Mouse (Mus musculus): ENCODE data around the gene Olfr1291-ps1. TPM values are rescaled to one million over a fixed set of nuclear protein-coding genes. Genes with fewer than 3 reads are reported as not detected.

Gene Olfr1291-ps1
- not detected in 2 replicates for polyA plus RNA-seq (2015; fragmentation: Nextera tagmentation; extraction: Ambion mirVana)

GRCm38 (mm10) chr2:111496880-111497279 is at the start of gene Olfr1291-ps1:
Olfr1291-ps1 (plus strand) TSS chr2:111497180.

GRCm38 (mm10) chr2:111448842-111449241 is 48.1 kb upstream of the Olfr1291-ps1 start, which contains the start of gene Olfr1287:
Olfr1287 (plus strand) TSS chr2:111449142.

GRCm38 (mm10) chr2:111473801-111474200 is 23.2 kb upstream of the Olfr1291-ps1 start, which contains the start of gene Olfr1288:
Olfr1288 (plus strand) TSS chr2:111474101.

GRCm38 (mm10) chr2:111480519-111480918 is 16.5 kb upstream of the Olfr1291-ps1 start, which contains the start of gene Olfr1289:
Olfr1289 (plus strand) TSS chr2:111480819.

GRCm38 (mm10) chr2:111493729-111494128 is 3.3 kb upstream of the Olfr1291-ps1 start, which contains the start of gene Olfr1290:
Olfr1290 (minus strand) TSS chr2:111493829.

GRCm38 (mm10) chr2:111524903-111525302 is 27.9 kb downstream of the Olfr1291-ps1 start, which contains the start of gene Olfr1293-ps:
Olfr1293-ps (plus strand) TSS chr2:111525203.

GRCm38 (mm10) chr2:111540191-111540590 is 43.2 kb downstream of the Olfr1291-ps1 start, which contains the start of gene Olfr1294:
Olfr1294 (minus strand) TSS chr2:111540291.

Other genes with a start within 250 kb of the Olfr1291-ps1 start
- not detected in 2 replicates for gene Olfr1276, start 242.7 kb upstream of the Olfr1291-ps1 start, polyA plus RNA-seq (2015; fragmentation: Nextera tagmentation; extraction: Ambion mirVana)
- not detected in 2 replicates for gene Olfr1277, start 223.1 kb upstream of the Olfr1291-ps1 start, polyA plus RNA-seq (2015; fragmentation: Nextera tagmentation; extraction: Ambion mirVana)
- gene Olfr1278, start 207.0 kb upstream of the Olfr1291-ps1 start, polyA plus RNA-seq (2015; fragmentation: Nextera tagmentation; extraction: Ambion mirVana): not detected in 2 replicates
- not detected in 2 replicates for gene Olfr1279, start 196.5 kb upstream of the Olfr1291-ps1 start, polyA plus RNA-seq (2015; fragmentation: Nextera tagmentation; extraction: Ambion mirVana)
- gene Olfr1280, start 183.2 kb upstream of the Olfr1291-ps1 start, polyA plus RNA-seq (2015; fragmentation: Nextera tagmentation; extraction: Ambion mirVana): not detected in 2 replicates
- gene Olfr1281, start 170.7 kb upstream of the Olfr1291-ps1 start, polyA plus RNA-seq (2015; fragmentation: Nextera tagmentation; extraction: Ambion mirVana): not detected in 2 replicates
- gene Olfr1282, start 161.1 kb upstream of the Olfr1291-ps1 start, polyA plus RNA-seq (2015; fragmentation: Nextera tagmentation; extraction: Ambion mirVana): not detected in 2 replicates
- not detected in 2 replicates for gene Olfr1283, start 130.4 kb upstream of the Olfr1291-ps1 start, polyA plus RNA-seq (2015; fragmentation: Nextera tagmentation; extraction: Ambion mirVana)
- gene Olfr1284, start 121.7 kb upstream of the Olfr1291-ps1 start, polyA plus RNA-seq (2015; fragmentation: Nextera tagmentation; extraction: Ambion mirVana): not detected in 2 replicates
- not detected in 2 replicates for gene Olfr1286, start 74.1 kb upstream of the Olfr1291-ps1 start, polyA plus RNA-seq (2015; fragmentation: Nextera tagmentation; extraction: Ambion mirVana)
- not detected in 2 replicates for gene Olfr1287, start 48.0 kb upstream of the Olfr1291-ps1 start, polyA plus RNA-seq (2015; fragmentation: Nextera tagmentation; extraction: Ambion mirVana)
- not detected in 2 replicates for gene Olfr1288, start 23.1 kb upstream of the Olfr1291-ps1 start, polyA plus RNA-seq (2015; fragmentation: Nextera tagmentation; extraction: Ambion mirVana)
- gene Olfr1289, start 16.4 kb upstream of the Olfr1291-ps1 start, polyA plus RNA-seq (2015; fragmentation: Nextera tagmentation; extraction: Ambion mirVana): not detected in 2 replicates
- not detected in 2 replicates for gene Olfr1290, start 3.4 kb upstream of the Olfr1291-ps1 start, polyA plus RNA-seq (2015; fragmentation: Nextera tagmentation; extraction: Ambion mirVana)
- not detected in 2 replicates for gene Olfr1293-ps, start 28.0 kb downstream of the Olfr1291-ps1 start, polyA plus RNA-seq (2015; fragmentation: Nextera tagmentation; extraction: Ambion mirVana)
- gene Olfr1294, start 43.1 kb downstream of the Olfr1291-ps1 start, polyA plus RNA-seq (2015; fragmentation: Nextera tagmentation; extraction: Ambion mirVana): not detected in 2 replicates
- gene Olfr1295, start 72.5 kb downstream of the Olfr1291-ps1 start, polyA plus RNA-seq (2015; fragmentation: Nextera tagmentation; extraction: Ambion mirVana): not detected in 2 replicates
- not detected in 2 replicates for gene Olfr1297, start 129.3 kb downstream of the Olfr1291-ps1 start, polyA plus RNA-seq (2015; fragmentation: Nextera tagmentation; extraction: Ambion mirVana)
- gene Olfr1298, start 152.0 kb downstream of the Olfr1291-ps1 start, polyA plus RNA-seq (2015; fragmentation: Nextera tagmentation; extraction: Ambion mirVana): not detected in 2 replicates
- not detected in 2 replicates for gene Olfr1299, start 164.2 kb downstream of the Olfr1291-ps1 start, polyA plus RNA-seq (2015; fragmentation: Nextera tagmentation; extraction: Ambion mirVana)

All from skeletal muscle tissue, postnatal 0 days (tissue).